Comparison of ENCODE assay signal across 13 mouse cellular contexts in genomic region chr6:12693239-12693638, GRCm38 (mm10).
"Had no signal": no experiment of that assay in that cellular context is flagged by ENCODE, and none has a peak within 500 bp of the region (broad histone marks: within the 10 kb centered on the region; RNA-seq: fewer than 3 reads in every experiment).

No protein-coding gene starts in this region.

- H3K4me2 ChIP-seq: liver, embryonic 13.5 days; midbrain, embryonic 12.5 days had no signal

- H3K27ac ChIP-seq: kidney, postnatal 0 days; left cerebral cortex, adult 2 months; liver, embryonic 13.5 days; midbrain, embryonic 12.5 days had no signal

- H3K9me3 ChIP-seq: liver, embryonic 13.5 days; midbrain, embryonic 12.5 days had no signal

- H3K4me3 ChIP-seq: left cerebral cortex, adult 2 months; liver, embryonic 13.5 days; midbrain, embryonic 12.5 days had no signal

- H3K27me3 ChIP-seq: liver, embryonic 13.5 days; midbrain, embryonic 12.5 days had no signal

- H3K9ac ChIP-seq: liver, embryonic 13.5 days; midbrain, embryonic 12.5 days had no signal

- H3K36me3 ChIP-seq: liver, embryonic 13.5 days; midbrain, embryonic 12.5 days had no signal

- H3K4me1 ChIP-seq: liver, embryonic 13.5 days; midbrain, embryonic 12.5 days had no signal

- ATAC-seq: intestine, postnatal 0 days had no signal

- DNase-seq: kidney, adult 2 months; kidney, postnatal 25 days; layer of hippocampus, postnatal 36 days; liver, embryonic 13.5 days; lung, adult 2 months; lung, postnatal 14 days; lung, postnatal 4 days; thymus, adult 18-20 months; thymus, postnatal 36 days had no signal
